Comparison of ENCODE assay signal across 20 mouse cellular contexts in the genomic region with DNA sequence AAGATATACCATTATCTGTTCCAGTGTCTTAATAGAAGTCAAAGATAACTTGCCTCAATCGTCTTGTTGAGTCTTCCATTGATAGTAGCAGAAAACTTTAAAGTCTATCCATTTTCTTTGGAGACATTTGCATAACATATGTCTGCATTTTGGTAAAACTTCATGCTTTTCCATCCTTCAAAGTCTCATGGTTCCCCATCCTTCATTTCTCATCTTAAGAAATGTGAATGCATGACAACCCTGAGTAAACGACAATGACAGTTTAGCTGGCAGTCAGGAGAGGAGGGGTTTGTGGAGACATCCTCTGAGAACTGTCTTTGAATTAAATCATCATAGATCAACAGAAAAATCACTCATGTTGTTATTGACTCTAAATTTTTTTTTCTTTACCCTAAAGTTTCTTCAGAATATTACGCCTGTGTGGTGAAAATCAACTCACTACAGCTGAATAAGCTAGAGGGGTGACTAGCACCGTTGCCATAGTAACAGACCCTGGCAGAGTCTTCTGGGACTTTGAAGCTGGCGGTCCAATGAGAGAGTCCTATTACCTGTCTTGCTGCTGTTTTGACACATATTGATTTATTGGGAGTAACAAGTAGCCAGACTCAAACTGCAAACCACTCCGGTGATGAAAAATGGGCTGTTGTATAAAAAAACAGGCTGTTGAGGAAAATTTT. TPM values are rescaled to one million over a fixed set of nuclear protein-coding genes. Genes with fewer than 3 reads are reported as not detected.
DNase-seq lines count a peak whose midpoint lies in the region; ATAC-seq and TF ChIP-seq lines count a peak whose summit lies in the region.
"Had no signal": no experiment of that assay in that cellular context is flagged by ENCODE, and none has a peak within 500 bp of the region (broad histone marks: within the 10 kb centered on the region; RNA-seq: fewer than 3 reads in every experiment).

No protein-coding gene starts in this region.

- TF ChIP-seq POLR2A in embryonic fibroblast, embryonic 13.5 days (IDR thresholded peaks at IDR 0.05; ENCODE audit: low read depth, low read length): no peak

- 60% methylated on average over 6 of the region's 6 CpGs for WGBS in forebrain, embryonic 11.5 days
- WGBS in forebrain, embryonic 10.5 days: 68% methylated on average over 6 of the region's 6 CpGs
- 42% methylated on average over 6 of the region's 6 CpGs for WGBS in hindbrain, embryonic 13.5 days
- 37% methylated on average over 6 of the region's 6 CpGs for WGBS in midbrain, embryonic 15.5 days

- intact Hi-C loops in left cerebral cortex, postnatal 14 days (cut with DNase I): loop anchor here (5.0 kb wide), 1 partner anchor 84 kb away; no protein-coding TSS in a partner anchor

- no peak overlapping the region for H3K4me3 ChIP-seq in forebrain, embryonic 11.5 days (ENCODE audit: low read depth, low read length)
- H3K4me3 ChIP-seq in forebrain, embryonic 10.5 days: no peak overlapping the region
- H3K4me3 ChIP-seq in embryonic fibroblast, embryonic 13.5 days (ENCODE audit: insufficient read depth, low read length): no peak overlapping the region
- H3K4me3 ChIP-seq in hindbrain, embryonic 13.5 days: no peak overlapping the region
- no peak overlapping the region for H3K4me3 ChIP-seq in midbrain, embryonic 15.5 days
- H3K4me3 ChIP-seq: embryonic facial prominence, embryonic 15.5 days; layer of hippocampus, adult 2 months had no signal

- peak; percentile 73; the same call in 1 of the 2 replicates for ATAC-seq in forebrain, embryonic 11.5 days (replicated peaks; ENCODE audit: low FRiP score)
- ATAC-seq in hindbrain, embryonic 13.5 days (ENCODE audit: low FRiP score): peak; percentile 78; the same call in 1 of the 2 replicates
- peak; percentile 93 for ATAC-seq in midbrain, embryonic 15.5 days (replicated peaks)

- no peak overlapping the region for H3K9ac ChIP-seq in forebrain, embryonic 11.5 days (ENCODE audit: low read length)
- no peak overlapping the region for H3K9ac ChIP-seq in hindbrain, embryonic 13.5 days
- no peak overlapping the region for H3K9ac ChIP-seq in midbrain, embryonic 15.5 days
- H3K9ac ChIP-seq: embryonic facial prominence, embryonic 15.5 days; liver, embryonic 14.5 days had no signal

- H3K9me3 ChIP-seq in forebrain, embryonic 11.5 days (ENCODE audit: control insufficient read depth, low read length): no peaks in the 10 kb centered on the region
- no peaks in the 10 kb centered on the region for H3K9me3 ChIP-seq in forebrain, embryonic 10.5 days
- no peaks in the 10 kb centered on the region for H3K9me3 ChIP-seq in hindbrain, embryonic 13.5 days
- H3K9me3 ChIP-seq in midbrain, embryonic 15.5 days: no peaks in the 10 kb centered on the region
- H3K9me3 ChIP-seq: embryonic facial prominence, embryonic 15.5 days had no signal

- no peaks in the 10 kb centered on the region for H3K36me3 ChIP-seq in forebrain, embryonic 11.5 days (ENCODE audit: control insufficient read depth, insufficient read depth, low read length)
- H3K36me3 ChIP-seq in forebrain, embryonic 10.5 days (replicated peaks): no peaks in the 10 kb centered on the region
- H3K36me3 ChIP-seq in hindbrain, embryonic 13.5 days: 0 out of 2 replicates have a peak, but pooled peaks cover 3% of the 10 kb centered on the region
- no peaks in the 10 kb centered on the region for H3K36me3 ChIP-seq in midbrain, embryonic 15.5 days (replicated peaks)
- H3K36me3 ChIP-seq: embryonic facial prominence, embryonic 15.5 days had no signal

- no peak for TF ChIP-seq CTCF in embryonic fibroblast, embryonic 13.5 days (IDR thresholded peaks at IDR 0.05; ENCODE audit: borderline replicate concordance, insufficient read depth, low read length)

- no peak overlapping the region for H3K4me2 ChIP-seq in forebrain, embryonic 11.5 days (ENCODE audit: low read depth, low read length, severe bottlenecking)
- no peak overlapping the region for H3K4me2 ChIP-seq in hindbrain, embryonic 13.5 days
- peak overlapping the region; percentile 10; the same call in 1 of the 2 replicates for H3K4me2 ChIP-seq in midbrain, embryonic 15.5 days
- H3K4me2 ChIP-seq: embryonic facial prominence, embryonic 15.5 days had no signal

- no peaks in the 10 kb centered on the region for H3K27me3 ChIP-seq in forebrain, embryonic 11.5 days (ENCODE audit: control insufficient read depth, insufficient read depth, low read length)
- no peaks in the 10 kb centered on the region for H3K27me3 ChIP-seq in forebrain, embryonic 10.5 days (ENCODE audit: poor library complexity, severe bottlenecking)
- H3K27me3 ChIP-seq in hindbrain, embryonic 13.5 days: no peaks in the 10 kb centered on the region
- no peaks in the 10 kb centered on the region for H3K27me3 ChIP-seq in midbrain, embryonic 15.5 days (replicated peaks)
- H3K27me3 ChIP-seq: embryonic facial prominence, embryonic 15.5 days had no signal

- DNase-seq in forebrain, embryonic 11.5 days (ENCODE audit: low spot score): no peak
- no peak for DNase-seq in forebrain, embryonic 10.5 days (ENCODE audit: extremely low spot score, low spot score)
- no peak for DNase-seq in left cerebral cortex, postnatal 14 days (ENCODE audit: low spot score in 2 of 2)
- DNase-seq in spleen, adult 18-20 months: no peak
- DNase-seq in adrenal gland, adult 2 months: no peak
- DNase-seq: cerebellum, adult 8-10 months; kidney, adult 9 months; right cerebral cortex, adult 18-20 months had no signal

- H3K4me1 ChIP-seq in forebrain, embryonic 11.5 days (replicated peaks; ENCODE audit: control insufficient read depth, insufficient read depth, low read length): no peaks in the 10 kb centered on the region
- H3K4me1 ChIP-seq in forebrain, embryonic 10.5 days: peaks cover 17% of the 10 kb centered on the region; the same call in 1 of the 2 replicates
- H3K4me1 ChIP-seq in embryonic fibroblast, embryonic 13.5 days (ENCODE audit: control insufficient read depth, insufficient read depth, low read length): no peaks in the 10 kb centered on the region; the same call in 1 of the 2 replicates
- H3K4me1 ChIP-seq in hindbrain, embryonic 13.5 days (replicated peaks): peaks cover 29% of the 10 kb centered on the region
- H3K4me1 ChIP-seq in midbrain, embryonic 15.5 days: peaks cover 26% of the 10 kb centered on the region
- H3K4me1 ChIP-seq: embryonic facial prominence, embryonic 15.5 days had no signal

- H3K27ac ChIP-seq in forebrain, embryonic 11.5 days (ENCODE audit: low read depth, low read length): no peak overlapping the region
- no peak overlapping the region for H3K27ac ChIP-seq in forebrain, embryonic 10.5 days
- H3K27ac ChIP-seq in embryonic fibroblast, embryonic 13.5 days (ENCODE audit: insufficient read depth, low read length): peak overlapping the region; percentile 55; the same call in 1 of the 2 replicates
- H3K27ac ChIP-seq in hindbrain, embryonic 13.5 days: no peak overlapping the region
- peak overlapping the region; percentile 67 for H3K27ac ChIP-seq in midbrain, embryonic 15.5 days
- H3K27ac ChIP-seq: embryonic facial prominence, embryonic 15.5 days; layer of hippocampus, adult 2 months; liver, embryonic 14.5 days; macrophage had no signal

RNA-seq across cellular contexts. Expression of gene Svip, which starts 45.0 kb away (rescaled TPM):
- polyA plus RNA-seq in forebrain, embryonic 11.5 days (2014; fragmentation: Nextera tagmentation; extraction: Ambion mirVana): 16.3 and 16.7 TPM in 2 replicates
- 9.2 and 9.9 TPM in 2 replicates for polyA plus RNA-seq in forebrain, embryonic 10.5 days (2016; fragmentation: Nextera tagmentation; extraction: Ambion mirVana)
- polyA plus RNA-seq in embryonic fibroblast, embryonic 13.5 days (2011; ENCODE audit: insufficient read length, low read depth, missing spikeins): 5.1 and 5.2 TPM in 2 replicates
- 21.4 and 22.5 TPM in 2 replicates for polyA plus RNA-seq in hindbrain, embryonic 13.5 days (2015; fragmentation: Nextera tagmentation; extraction: Ambion mirVana)
- 18.1 TPM in 2 replicates for polyA plus RNA-seq in midbrain, embryonic 15.5 days (2015; fragmentation: Nextera tagmentation; extraction: Ambion mirVana)
- 10 to 100 TPM; 26.5 to 29.3 TPM for total RNA-seq in left cerebral cortex, postnatal 14 days (2021)
- 10 to 100 TPM; 23.0 to 26.7 TPM for total RNA-seq in adrenal gland, adult 2 months (2021)
- polyA plus RNA-seq in adrenal gland, adult 2 months (2012; rRNA removed): 2.9 and 3.1 TPM in 2 replicates

RNA-seq across cellular contexts. Expression of gene 1700015G11Rik, which starts 54.7 kb away (rescaled TPM):
- not detected in 2 replicates for polyA plus RNA-seq in forebrain, embryonic 11.5 days (2014; fragmentation: Nextera tagmentation; extraction: Ambion mirVana)
- not detected in 2 replicates for polyA plus RNA-seq in forebrain, embryonic 10.5 days (2016; fragmentation: Nextera tagmentation; extraction: Ambion mirVana)
- not detected in 2 replicates for polyA plus RNA-seq in embryonic fibroblast, embryonic 13.5 days (2011; ENCODE audit: insufficient read length, low read depth, missing spikeins)
- not detected in 2 replicates for polyA plus RNA-seq in hindbrain, embryonic 13.5 days (2015; fragmentation: Nextera tagmentation; extraction: Ambion mirVana)
- polyA plus RNA-seq in midbrain, embryonic 15.5 days (2015; fragmentation: Nextera tagmentation; extraction: Ambion mirVana): not detected in 2 replicates
- not detected for total RNA-seq in left cerebral cortex, postnatal 14 days (2021)
- not detected for total RNA-seq in adrenal gland, adult 2 months (2021)
- polyA plus RNA-seq in adrenal gland, adult 2 months (2012; rRNA removed): not detected in 2 replicates
- total RNA-seq: ES-E14; gastrocnemius, adult 18-20 months; hematopoietic stem cell, adult 5-6 weeks; layer of hippocampus, adult 2 months; left cerebral cortex, postnatal 10 days had no signal
- polyA plus RNA-seq: embryonic facial prominence, embryonic 15.5 days; liver, embryonic 14.5 days; macrophage; thymus, postnatal 0 days had no signal

Comparison
In these comparisons a context has a peak if more than half of its experiments do, and no peak if none do; other contexts are left out.
1. H3K27ac ChIP-seq: peak in embryonic fibroblast, embryonic 13.5 days (single experiment) and midbrain, embryonic 15.5 days (single experiment); none in forebrain, embryonic 11.5 days (single experiment), forebrain, embryonic 10.5 days (single experiment) and hindbrain, embryonic 13.5 days (single experiment).
2. Peak in every context shown above with its lines, with median percentiles within 50 percentile points of each other: ATAC-seq.